ENCODE assay signal across 19 mouse cellular contexts in the genomic region with DNA sequence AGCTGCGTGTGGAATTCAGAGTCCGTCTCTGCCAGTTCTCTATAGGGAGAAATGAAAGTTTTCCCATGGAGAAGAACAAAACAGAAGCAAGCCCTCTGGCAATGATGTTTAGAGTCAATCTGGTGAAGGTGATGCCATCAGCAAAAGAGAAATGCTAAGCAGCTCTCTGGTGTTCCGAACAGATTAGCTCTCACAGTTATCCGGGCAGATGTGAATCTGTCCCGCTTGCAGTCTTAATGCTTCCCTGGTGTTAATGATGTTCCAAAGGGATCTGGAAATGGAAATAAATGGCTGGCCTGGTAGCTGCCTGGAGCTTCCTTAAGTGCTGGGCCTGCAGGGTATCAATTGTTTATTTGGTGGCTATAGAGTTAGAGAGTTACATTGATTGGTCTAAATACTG.
A peak's percentile ranks its signal among the peaks of the same experiment; 100 is the strongest.
DNase-seq lines count a peak whose midpoint lies in the region; ATAC-seq and TF ChIP-seq lines count a peak whose summit lies in the region.
"Had no signal": no experiment of that assay in that cellular context is flagged by ENCODE, and none has a peak within 500 bp of the region (broad histone marks: within the 10 kb centered on the region; RNA-seq: fewer than 3 reads in every experiment).

No protein-coding gene starts in this region.

- TF ChIP-seq POLR2A in brain, embryonic 14.5 days (IDR thresholded peaks at IDR 0.05; ENCODE audit: borderline replicate concordance, extremely low read depth, insufficient read depth, insufficient read length, poor library complexity, severe bottlenecking), result no peak

- peaks cover 4% of the 10 kb centered on the region; the same call in 1 of the 2 replicates for H3K4me1 ChIP-seq in hindbrain, embryonic 13.5 days (replicated peaks)
- no peaks in the 10 kb centered on the region for H3K4me1 ChIP-seq in hindbrain, postnatal 0 days (ENCODE audit: insufficient read depth, low read length)
- 0 out of 2 replicates have a peak, but pooled peaks cover 4% of the 10 kb centered on the region for H3K4me1 ChIP-seq in midbrain, embryonic 14.5 days (ENCODE audit: control insufficient read depth, insufficient read depth, low read length)
- H3K4me1 ChIP-seq in midbrain, embryonic 16.5 days (ENCODE audit: control insufficient read depth, insufficient read depth, low read length), result peaks cover 6% of the 10 kb centered on the region; the same call in 1 of the 2 replicates
- H3K4me1 ChIP-seq: embryonic facial prominence, embryonic 13.5 days; forebrain, embryonic 13.5 days; heart, embryonic 12.5 days had no signal

- H3K4me3 ChIP-seq in hindbrain, embryonic 13.5 days, result no peak overlapping the region
- no peak overlapping the region for H3K4me3 ChIP-seq in hindbrain, postnatal 0 days (ENCODE audit: low read length)
- no peak overlapping the region for H3K4me3 ChIP-seq in midbrain, embryonic 14.5 days (replicated peaks; ENCODE audit: low read depth, low read length)
- H3K4me3 ChIP-seq in midbrain, embryonic 16.5 days (ENCODE audit: low read depth, low read length), result no peak overlapping the region
- H3K4me3 ChIP-seq: embryonic facial prominence, embryonic 13.5 days; forebrain, embryonic 13.5 days; gastrocnemius, adult 2 months; heart, embryonic 12.5 days had no signal

- 46% methylated on average over 5 of the region's 5 CpGs for WGBS in hindbrain, embryonic 13.5 days
- WGBS in hindbrain, postnatal 0 days, result 49% methylated on average over 5 of the region's 5 CpGs
- 29% methylated on average over 5 of the region's 5 CpGs for WGBS in midbrain, embryonic 14.5 days
- WGBS in midbrain, embryonic 16.5 days, result 35% methylated on average over 5 of the region's 5 CpGs

- no peaks in the 10 kb centered on the region for H3K27me3 ChIP-seq in hindbrain, embryonic 13.5 days
- no peaks in the 10 kb centered on the region for H3K27me3 ChIP-seq in hindbrain, postnatal 0 days (ENCODE audit: insufficient read depth, low read length)
- no peaks in the 10 kb centered on the region for H3K27me3 ChIP-seq in midbrain, embryonic 14.5 days (ENCODE audit: control insufficient read depth, insufficient read depth, low read length)
- H3K27me3 ChIP-seq in midbrain, embryonic 16.5 days (ENCODE audit: control insufficient read depth, insufficient read depth, low read depth, low read length), result no peaks in the 10 kb centered on the region
- H3K27me3 ChIP-seq: embryonic facial prominence, embryonic 13.5 days; forebrain, embryonic 13.5 days; heart, embryonic 12.5 days had no signal

- TF ChIP-seq CTCF in hindbrain, postnatal 0 days (IDR thresholded peaks at IDR 0.05; ENCODE audit: low read depth), result no peak
- no peak for TF ChIP-seq CTCF in brain, embryonic 14.5 days (IDR thresholded peaks at IDR 0.05; ENCODE audit: borderline replicate concordance, extremely low read depth, insufficient read depth, insufficient read length)

- H3K27ac ChIP-seq in hindbrain, embryonic 13.5 days, result no peak overlapping the region
- no peak overlapping the region for H3K27ac ChIP-seq in hindbrain, postnatal 0 days
- H3K27ac ChIP-seq in midbrain, embryonic 14.5 days (replicated peaks; ENCODE audit: low read depth, low read length), result no peak overlapping the region
- H3K27ac ChIP-seq in midbrain, embryonic 16.5 days (ENCODE audit: low read length), result no peak overlapping the region
- H3K27ac ChIP-seq: embryonic facial prominence, embryonic 13.5 days; forebrain, embryonic 13.5 days; gastrocnemius, adult 2 months; hindbrain, embryonic 14.5 days had no signal

- H3K9me3 ChIP-seq in hindbrain, embryonic 13.5 days, result no peaks in the 10 kb centered on the region
- no peaks in the 10 kb centered on the region for H3K9me3 ChIP-seq in hindbrain, postnatal 0 days (ENCODE audit: low read length)
- H3K9me3 ChIP-seq in midbrain, embryonic 14.5 days (ENCODE audit: control insufficient read depth, low read length), result no peaks in the 10 kb centered on the region
- H3K9me3 ChIP-seq in midbrain, embryonic 16.5 days (replicated peaks; ENCODE audit: control insufficient read depth, low read length, poor library complexity, severe bottlenecking), result no peaks in the 10 kb centered on the region
- H3K9me3 ChIP-seq: embryonic facial prominence, embryonic 13.5 days; forebrain, embryonic 13.5 days; heart, embryonic 12.5 days had no signal

- ATAC-seq in hindbrain, embryonic 13.5 days (ENCODE audit: low FRiP score), result peak; percentile 21; the same call in 1 of the 2 replicates
- ATAC-seq in hindbrain, postnatal 0 days, result no peak
- ATAC-seq in midbrain, embryonic 14.5 days (ENCODE audit: low FRiP score, low TSS enrichment), result no peak
- no peak for ATAC-seq in midbrain, embryonic 16.5 days
- ATAC-seq: forebrain, embryonic 13.5 days had no signal

- no peak for DNase-seq in hindbrain, postnatal 0 days (ENCODE audit: low spot score)
- DNase-seq in midbrain, embryonic 14.5 days, result peak; percentile 47
- peak; percentile 52 for DNase-seq in brain, embryonic 14.5 days (ENCODE audit: low read depth)
- DNase-seq in retina, embryonic 14.5 days (ENCODE audit: low spot score), result peak; percentile 16
- no peak for DNase-seq in heart, postnatal 25 days (ENCODE audit: low spot score)
- DNase-seq: adrenal gland, adult 2 months; adrenal gland, postnatal 25 days; cerebellum, adult 11 months; cerebellum, adult 8-10 months; cerebellum, postnatal 14 days; gastrocnemius, adult 2 months; gastrocnemius, postnatal 25 days; heart, postnatal 36 days had no signal

- no peak overlapping the region for H3K9ac ChIP-seq in hindbrain, embryonic 13.5 days
- H3K9ac ChIP-seq in hindbrain, postnatal 0 days (replicated peaks; ENCODE audit: low read length), result no peak overlapping the region
- no peak overlapping the region for H3K9ac ChIP-seq in midbrain, embryonic 14.5 days (replicated peaks; ENCODE audit: low read length)
- no peak overlapping the region for H3K9ac ChIP-seq in midbrain, embryonic 16.5 days (ENCODE audit: low read depth, low read length)
- H3K9ac ChIP-seq: embryonic facial prominence, embryonic 13.5 days; forebrain, embryonic 13.5 days; heart, embryonic 12.5 days; hindbrain, embryonic 14.5 days had no signal

- no peaks in the 10 kb centered on the region for H3K36me3 ChIP-seq in hindbrain, embryonic 13.5 days
- H3K36me3 ChIP-seq in hindbrain, postnatal 0 days (ENCODE audit: insufficient read depth, low read length), result no peaks in the 10 kb centered on the region
- no peaks in the 10 kb centered on the region for H3K36me3 ChIP-seq in midbrain, embryonic 14.5 days (ENCODE audit: control insufficient read depth, insufficient read depth, low read length)
- H3K36me3 ChIP-seq in midbrain, embryonic 16.5 days (ENCODE audit: control insufficient read depth, insufficient read depth, low read length), result no peaks in the 10 kb centered on the region
- H3K36me3 ChIP-seq: embryonic facial prominence, embryonic 13.5 days; heart, embryonic 12.5 days had no signal

- intact Hi-C loops in heart, postnatal 25 days (cut with DNase I), result no loop called here

- no peak overlapping the region for H3K4me2 ChIP-seq in hindbrain, embryonic 13.5 days
- H3K4me2 ChIP-seq in hindbrain, postnatal 0 days (ENCODE audit: low read depth, low read length), result no peak overlapping the region
- no peak overlapping the region for H3K4me2 ChIP-seq in midbrain, embryonic 14.5 days (ENCODE audit: low read length)
- no peak overlapping the region for H3K4me2 ChIP-seq in midbrain, embryonic 16.5 days (ENCODE audit: low read length)
- H3K4me2 ChIP-seq: embryonic facial prominence, embryonic 13.5 days; forebrain, embryonic 13.5 days; heart, embryonic 12.5 days; hindbrain, embryonic 14.5 days had no signal

Comparison
In these comparisons a context has a peak if more than half of its experiments do, and no peak if none do; other contexts are left out.
1. DNase-seq: peak in midbrain, embryonic 14.5 days (single experiment), brain, embryonic 14.5 days (single experiment) and retina, embryonic 14.5 days (single experiment); none in hindbrain, postnatal 0 days (single experiment) and heart, postnatal 25 days (single experiment).